7 mouse cellular contexts compared by ENCODE assay signal in genomic region chr2:30265767-30266253, GRCm38 (mm10). TPM values are rescaled to one million over a fixed set of nuclear protein-coding genes. Genes with fewer than 3 reads are reported as not detected.
DNase-seq lines count a peak whose midpoint lies in the region; ATAC-seq and TF ChIP-seq lines count a peak whose summit lies in the region.

Phyhd1 (plus strand) TSS chr2:30266203.

- H3K4me3 ChIP-seq in bone marrow macrophage, adult 2 months (ENCODE audit: insufficient read depth, low read length): peak within 1 kb of the TSS; percentile 3; the same call in 1 of the 2 replicates
- H3K4me3 ChIP-seq in forebrain, embryonic 16.5 days (replicated peaks; ENCODE audit: low read length): no peak within 1 kb of the TSS
- no peak within 1 kb of the TSS; the same call in 1 of the 2 replicates for H3K4me3 ChIP-seq in layer of hippocampus, adult 2 months
- peak within 1 kb of the TSS; percentile 31 for H3K4me3 ChIP-seq in stomach, embryonic 16.5 days (replicated peaks; ENCODE audit: low read length)

- no peak for TF ChIP-seq POLR2A in bone marrow macrophage, adult 2 months (IDR thresholded peaks at IDR 0.05; ENCODE audit: borderline replicate concordance, low read depth, low read length)

- H3K9me3 ChIP-seq in forebrain, embryonic 16.5 days (ENCODE audit: control insufficient read depth, low read length): no peaks in the 10 kb centered on the region
- no peaks in the 10 kb centered on the region for H3K9me3 ChIP-seq in stomach, embryonic 16.5 days (replicated peaks; ENCODE audit: control insufficient read depth, low read length)

- peaks cover 50% of the 10 kb centered on the region for H3K4me1 ChIP-seq in bone marrow macrophage, adult 2 months (ENCODE audit: control insufficient read depth, insufficient read depth, low read length)
- peaks cover 35% of the 10 kb centered on the region for H3K4me1 ChIP-seq in forebrain, embryonic 16.5 days (replicated peaks; ENCODE audit: control insufficient read depth, insufficient read depth, low read length)
- H3K4me1 ChIP-seq in stomach, embryonic 16.5 days (ENCODE audit: control insufficient read depth, insufficient read depth, low read length): peaks cover 39% of the 10 kb centered on the region

- H3K9ac ChIP-seq in forebrain, embryonic 16.5 days (replicated peaks; ENCODE audit: low read depth, low read length): no peak within 1 kb of the TSS; the same call in 1 of the 2 replicates
- H3K9ac ChIP-seq in stomach, embryonic 16.5 days (ENCODE audit: low read length): peak within 1 kb of the TSS; percentile 64

- H3K27me3 ChIP-seq in forebrain, embryonic 16.5 days (replicated peaks; ENCODE audit: control insufficient read depth, insufficient read depth, low read length): no peaks in the 10 kb centered on the region
- no peaks in the 10 kb centered on the region for H3K27me3 ChIP-seq in stomach, embryonic 16.5 days (ENCODE audit: control insufficient read depth, insufficient read depth, low read length)

- no peak within 1 kb of the TSS for H3K4me2 ChIP-seq in forebrain, embryonic 16.5 days (ENCODE audit: low read length)
- H3K4me2 ChIP-seq in stomach, embryonic 16.5 days (ENCODE audit: low read depth, low read length): peak within 1 kb of the TSS; percentile 46

- intact Hi-C loops in heart, postnatal 25 days (cut with DNase I): no loop called here

- TF ChIP-seq CTCF in bone marrow macrophage, adult 2 months (IDR thresholded peaks at IDR 0.05; ENCODE audit: low read depth, low read length): no peak
- no peak for TF ChIP-seq CTCF in layer of hippocampus, adult 2 months (conservative IDR thresholded peaks at IDR 0.05)

- ATAC-seq in forebrain, embryonic 16.5 days: no peak
- ATAC-seq in stomach, embryonic 16.5 days (ENCODE audit: insufficient read depth, low FRiP score): 0 out of 2 replicates have a peak, but pooled peaks have one; percentile 5

- DNase-seq in MN1 (ENCODE audit: low spot score): peak; percentile 79
- DNase-seq in heart, postnatal 25 days (ENCODE audit: low spot score): peak; percentile 87
- peak; percentile 46 to 51 for DNase-seq in layer of hippocampus, adult 2 months (ENCODE audit: low spot score in 2 of 2)
- DNase-seq in lung, adult 18-20 months: peak; percentile 75 to 80

- 33% methylated on average over 5 of the region's 5 CpGs for WGBS in forebrain, embryonic 16.5 days
- 36% methylated on average over 5 of the region's 5 CpGs for WGBS in stomach, embryonic 16.5 days

- peaks cover 7% of the 10 kb centered on the region for H3K36me3 ChIP-seq in forebrain, embryonic 16.5 days (ENCODE audit: control insufficient read depth, insufficient read depth)
- peaks cover under 1% of the 10 kb centered on the region for H3K36me3 ChIP-seq in stomach, embryonic 16.5 days (ENCODE audit: control insufficient read depth, insufficient read depth, low read length)

- H3K27ac ChIP-seq in bone marrow macrophage, adult 2 months (ENCODE audit: insufficient read depth, low read depth, low read length): peak within 1 kb of the TSS; percentile 86
- peak within 1 kb of the TSS; percentile 56 for H3K27ac ChIP-seq in forebrain, embryonic 16.5 days (ENCODE audit: low read length)
- H3K27ac ChIP-seq in layer of hippocampus, adult 2 months: peak within 1 kb of the TSS; percentile 94
- peak within 1 kb of the TSS; percentile 95 for H3K27ac ChIP-seq in stomach, embryonic 16.5 days (ENCODE audit: low read length)

RNA-seq across cellular contexts. Expression of gene Phyhd1, which starts in this region (rescaled TPM):
- polyA plus RNA-seq in bone marrow macrophage, adult 2 months (2012; ENCODE audit: insufficient read depth, insufficient read length, missing spikeins): 8.2 and 15.3 TPM in 2 replicates
- 9.4 and 9.5 TPM in 2 replicates for polyA plus RNA-seq in forebrain, embryonic 16.5 days (2015; fragmentation: Nextera tagmentation; extraction: Ambion mirVana)
- total RNA-seq in heart, postnatal 25 days (2021): 100 to 1,000 TPM in 1 of 2 experiments, 10 to 100 TPM in 1; 94.8 to 104 TPM
- total RNA-seq in layer of hippocampus, adult 2 months (2021): 10 to 100 TPM; 21.5 to 22.2 TPM
- polyA plus RNA-seq in stomach, embryonic 16.5 days (2015; fragmentation: Nextera tagmentation; extraction: Ambion mirVana): 13.3 and 13.5 TPM in 2 replicates

Comparison
In these comparisons a context has a peak if more than half of its experiments do, and no peak if none do; other contexts are left out.
1. RNA of gene Phyhd1 (total RNA-seq): 94.8 to 104 TPM in heart, postnatal 25 days; 21.5 to 22.2 TPM in layer of hippocampus, adult 2 months; every median in the first group is over 4 times any median in the second.
2. H3K4me3 ChIP-seq: peak in bone marrow macrophage, adult 2 months (single experiment) and stomach, embryonic 16.5 days (single experiment); none in forebrain, embryonic 16.5 days (single experiment) and layer of hippocampus, adult 2 months (single experiment).
3. Peak in every context shown above with its lines, with median percentiles within 50 percentile points of each other: DNase-seq and H3K27ac ChIP-seq.